19 mouse cellular contexts compared by ENCODE assay signal in genomic region chr2:163601066-163601465, GRCm38 (mm10). TPM values are rescaled to one million over a fixed set of nuclear protein-coding genes. Genes with fewer than 3 reads are reported as not detected.
DNase-seq lines count a peak whose midpoint lies in the region; ATAC-seq and TF ChIP-seq lines count a peak whose summit lies in the region.
"Had no signal": no experiment of that assay in that cellular context is flagged by ENCODE, and none has a peak within 500 bp of the region (broad histone marks: within the 10 kb centered on the region; RNA-seq: fewer than 3 reads in every experiment).

No protein-coding gene starts in this region.

- no peaks in the 10 kb centered on the region for H3K27me3 ChIP-seq in liver, embryonic 13.5 days
- H3K27me3 ChIP-seq in liver, embryonic 11.5 days (replicated peaks; ENCODE audit: control insufficient read depth, insufficient read depth, low read length) = no peaks in the 10 kb centered on the region
- H3K27me3 ChIP-seq in CH12.LX (replicated peaks) = peaks cover under 1% of the 10 kb centered on the region
- H3K27me3 ChIP-seq in neural tube, embryonic 15.5 days (replicated peaks) = no peaks in the 10 kb centered on the region
- H3K27me3 ChIP-seq: embryonic facial prominence, embryonic 12.5 days; forebrain, embryonic 15.5 days; hindbrain, embryonic 12.5 days had no signal

- ATAC-seq in liver, embryonic 13.5 days (ENCODE audit: low read depth) = no peak
- no peak for ATAC-seq in liver, embryonic 11.5 days (replicated peaks; ENCODE audit: low FRiP score)
- no peak for ATAC-seq in neural tube, embryonic 15.5 days (ENCODE audit: low FRiP score)
- ATAC-seq: forebrain, embryonic 15.5 days; hindbrain, embryonic 16.5 days had no signal

- intact Hi-C loops in gastrocnemius, adult 2 months (cut with DNase I) = no loop called here

- TF ChIP-seq CTCF in gastrocnemius, adult 2 months (IDR thresholded peaks at IDR 0.05) = no peak
- no peak for TF ChIP-seq CTCF in CH12.LX (conservative IDR thresholded peaks at IDR 0.05 in 1 of 2, IDR thresholded peaks at IDR 0.05 in 1 of 2; ENCODE audit: low read depth in 2 of 2, low read length in 2 of 2)
- no peak for TF ChIP-seq CTCF in cortical plate, adult 2 months (IDR thresholded peaks at IDR 0.05; ENCODE audit: extremely low read depth, insufficient read depth, low read length)

- no peaks in the 10 kb centered on the region for H3K36me3 ChIP-seq in liver, embryonic 13.5 days
- no peaks in the 10 kb centered on the region for H3K36me3 ChIP-seq in liver, embryonic 11.5 days (ENCODE audit: control insufficient read depth, insufficient read depth, low read length)
- H3K36me3 ChIP-seq in CH12.LX (replicated peaks in 1 of 2; ENCODE audit: control insufficient read depth in 1 of 2, insufficient read depth in 1 of 2, low read length in 1 of 2) = peaks cover 0 to 12% of the 10 kb centered on the region in 2 experiments
- H3K36me3 ChIP-seq in neural tube, embryonic 15.5 days = no peaks in the 10 kb centered on the region
- H3K36me3 ChIP-seq: embryonic facial prominence, embryonic 12.5 days; forebrain, embryonic 15.5 days; heart, embryonic 10.5 days; hindbrain, embryonic 12.5 days had no signal

- no peak overlapping the region for H3K9ac ChIP-seq in liver, embryonic 13.5 days
- no peak overlapping the region for H3K9ac ChIP-seq in liver, embryonic 11.5 days (ENCODE audit: low read depth, low read length)
- H3K9ac ChIP-seq in CH12.LX (ENCODE audit: insufficient read depth, low read depth) = 0 out of 2 replicates have a peak overlapping the region, but pooled peaks have one; percentile 53
- no peak overlapping the region for H3K9ac ChIP-seq in neural tube, embryonic 15.5 days (replicated peaks)
- H3K9ac ChIP-seq: embryonic facial prominence, embryonic 12.5 days; hindbrain, embryonic 12.5 days had no signal

- H3K9me3 ChIP-seq in liver, embryonic 13.5 days (replicated peaks) = no peaks in the 10 kb centered on the region
- no peaks in the 10 kb centered on the region for H3K9me3 ChIP-seq in liver, embryonic 11.5 days (ENCODE audit: control insufficient read depth, low read length)
- no peaks in the 10 kb centered on the region for H3K9me3 ChIP-seq in CH12.LX (replicated peaks; ENCODE audit: low read length)
- no peaks in the 10 kb centered on the region for H3K9me3 ChIP-seq in neural tube, embryonic 15.5 days (replicated peaks)
- H3K9me3 ChIP-seq: embryonic facial prominence, embryonic 12.5 days; forebrain, embryonic 15.5 days; heart, embryonic 10.5 days; hindbrain, embryonic 12.5 days had no signal

- no peak overlapping the region for H3K4me3 ChIP-seq in gastrocnemius, adult 2 months
- H3K4me3 ChIP-seq in liver, embryonic 13.5 days (replicated peaks) = no peak overlapping the region
- H3K4me3 ChIP-seq in liver, embryonic 11.5 days (ENCODE audit: low read depth, low read length) = no peak overlapping the region
- H3K4me3 ChIP-seq in CH12.LX (replicated peaks in 1 of 3; ENCODE audit: low read depth in 2 of 3, low read length in 2 of 3, poor library complexity in 1 of 3) = no peak overlapping the region
- H3K4me3 ChIP-seq in cortical plate, adult 2 months (ENCODE audit: insufficient read depth, low read length) = no peak overlapping the region
- H3K4me3 ChIP-seq in neural tube, embryonic 15.5 days (replicated peaks) = no peak overlapping the region
- H3K4me3 ChIP-seq: embryonic facial prominence, embryonic 12.5 days; heart, embryonic 10.5 days had no signal

- WGBS in liver, embryonic 13.5 days (ENCODE audit: insufficient replicate concordance) = 87% methylated on average over 7 of the region's 7 CpGs
- 85% methylated on average over 7 of the region's 7 CpGs for WGBS in liver, embryonic 11.5 days
- 90% methylated on average over 7 of the region's 7 CpGs for WGBS in neural tube, embryonic 15.5 days

- no peak overlapping the region for H3K4me2 ChIP-seq in liver, embryonic 13.5 days
- H3K4me2 ChIP-seq in liver, embryonic 11.5 days = no peak overlapping the region
- H3K4me2 ChIP-seq in CH12.LX (ENCODE audit: insufficient read depth, low read depth, poor library complexity, severe bottlenecking) = no peak overlapping the region
- no peak overlapping the region for H3K4me2 ChIP-seq in neural tube, embryonic 15.5 days

- H3K79me2 ChIP-seq in CH12.LX (replicated peaks; ENCODE audit: control insufficient read depth, extremely low read depth, insufficient read depth, poor library complexity, severe bottlenecking) = peaks cover 29% of the 10 kb centered on the region

- H3K27ac ChIP-seq in gastrocnemius, adult 2 months = peak overlapping the region; percentile 99
- 0 out of 2 replicates have a peak overlapping the region, but pooled peaks have one; percentile 37 for H3K27ac ChIP-seq in liver, embryonic 13.5 days
- H3K27ac ChIP-seq in liver, embryonic 11.5 days (ENCODE audit: low read depth, low read length) = no peak overlapping the region
- no peak overlapping the region for H3K27ac ChIP-seq in CH12.LX (ENCODE audit: insufficient read depth, low read depth)
- H3K27ac ChIP-seq in cortical plate, adult 2 months (ENCODE audit: insufficient read depth, low read length) = peak overlapping the region; percentile 55; the same call in 1 of the 2 replicates
- no peak overlapping the region for H3K27ac ChIP-seq in neural tube, embryonic 15.5 days (replicated peaks)
- H3K27ac ChIP-seq: embryonic facial prominence, embryonic 12.5 days; hindbrain, embryonic 12.5 days had no signal

- peaks cover 59% of the 10 kb centered on the region for H3K4me1 ChIP-seq in liver, embryonic 13.5 days (replicated peaks)
- H3K4me1 ChIP-seq in liver, embryonic 11.5 days (replicated peaks; ENCODE audit: control insufficient read depth, insufficient read depth, low read length) = peaks cover 18% of the 10 kb centered on the region
- H3K4me1 ChIP-seq in CH12.LX (ENCODE audit: control insufficient read depth in 1 of 2, insufficient read depth in 2 of 2) = peaks cover 9 to 58% of the 10 kb centered on the region in 2 experiments
- peaks cover 4% of the 10 kb centered on the region; the same call in 1 of the 2 replicates for H3K4me1 ChIP-seq in cortical plate, adult 2 months (ENCODE audit: control insufficient read depth, insufficient read depth, low read length)
- H3K4me1 ChIP-seq in neural tube, embryonic 15.5 days = peaks cover 26% of the 10 kb centered on the region

- in situ Hi-C loops in CH12.LX (cut with MboI; ENCODE audit: low pct_ligation_motif_present, low pct_unique_long_range_greater_than_20kb, low sequenced_read_pairs) = no loop called here

- TF ChIP-seq RAD21 in CH12.LX (IDR thresholded peaks at IDR 0.05; ENCODE audit: low read depth, low read length) = no peak

- dilution Hi-C loops in CH12.LX (cut with MboI; ENCODE audit: extremely low pct_ligation_motif_present, extremely low pct_unique_long_range_greater_than_20kb, low sequenced_read_pairs) = no loop called here

- no peak for TF ChIP-seq POLR2A in CH12.LX (IDR thresholded peaks at IDR 0.05; ENCODE audit: low read depth, low read length)
- no peak for TF ChIP-seq POLR2A in cortical plate, adult 2 months (IDR thresholded peaks at IDR 0.05; ENCODE audit: extremely low read depth, insufficient read depth, low read length)

- no peak for DNase-seq in gastrocnemius, adult 2 months
- DNase-seq in gastrocnemius, postnatal 25 days = no peak
- no peak for DNase-seq in liver, embryonic 13.5 days
- no peak for DNase-seq in liver, embryonic 11.5 days (ENCODE audit: low spot score)
- no peak for DNase-seq in CH12.LX (ENCODE audit: extremely low read depth)
- no peak for DNase-seq in kidney, postnatal 14 days
- DNase-seq: adrenal gland, adult 2 months; adrenal gland, postnatal 25 days; gastrocnemius, postnatal 36 days; heart, adult 11 months; heart, postnatal 10 days; heart, postnatal 4 days had no signal

- no peak for TF ChIP-seq EP300 in CH12.LX (IDR thresholded peaks at IDR 0.05; ENCODE audit: low read length)

TF ChIP-seq in CH12.LX, 34 proteins besides CTCF, POLR2A, EP300 and RAD21:
- TF ChIP-seq GABPA (IDR thresholded peaks at IDR 0.05; ENCODE audit: insufficient replicate concordance, low read depth, low read length) (no peak), CHD1 (IDR thresholded peaks at IDR 0.05; ENCODE audit: low read depth, low read length) (no peak), BHLHE40 (IDR thresholded peaks at IDR 0.05; ENCODE audit: low read depth, low read length) (no peak), NELFE (IDR thresholded peaks at IDR 0.05; ENCODE audit: low read depth, low read length) (no peak)
TF ChIP-seq in CH12.LX: peak in this region for 0.

RNA-seq across cellular contexts. Expression of gene Ttpal, which starts 1.0 kb away (rescaled TPM):
- total RNA-seq in gastrocnemius, adult 2 months (2021) = 1 to 10 TPM; 3.4 to 5.3 TPM
- 1 to 10 TPM; 4.8 to 5.6 TPM for total RNA-seq in gastrocnemius, postnatal 25 days (2021)
- 13.9 and 15.9 TPM in 2 replicates for polyA plus RNA-seq in liver, embryonic 13.5 days (2015; fragmentation: Nextera tagmentation; extraction: Ambion mirVana)
- polyA plus RNA-seq in liver, embryonic 11.5 days (2014; fragmentation: Nextera tagmentation; extraction: Ambion mirVana) = 26.1 and 29.2 TPM in 2 replicates
- total RNA-seq in CH12.LX (2012; rRNA removed) (25.7 and 26.2 TPM in 2 replicates), CH12.LX (2014; rRNA removed) (32.5 and 38.9 TPM in 2 replicates)
- polyA plus RNA-seq in CH12.LX (2012; ENCODE audit: insufficient read length, low read depth) = 17.3 and 21.9 TPM in 2 replicates
- polyA plus RNA-seq in cortical plate, adult 2 months (2012; rRNA removed) = 45.8 and 49.3 TPM in 2 replicates
- 37.5 and 39.1 TPM in 2 replicates for polyA plus RNA-seq in neural tube, embryonic 15.5 days (2015; fragmentation: Nextera tagmentation; extraction: Ambion mirVana)

RNA-seq across cellular contexts. Expression of gene Serinc3, which starts 43.9 kb away (rescaled TPM):
- 100 to 1,000 TPM; 118 to 147 TPM for total RNA-seq in gastrocnemius, adult 2 months (2021)
- total RNA-seq in gastrocnemius, postnatal 25 days (2021) = 100 to 1,000 TPM in 1 of 2 experiments, 10 to 100 TPM in 1; 97.5 to 115 TPM
- polyA plus RNA-seq in liver, embryonic 13.5 days (2015; fragmentation: Nextera tagmentation; extraction: Ambion mirVana) = 112 and 130 TPM in 2 replicates
- 116 TPM in 2 replicates for polyA plus RNA-seq in liver, embryonic 11.5 days (2014; fragmentation: Nextera tagmentation; extraction: Ambion mirVana)
- total RNA-seq in CH12.LX (2012; rRNA removed) (345 and 358 TPM in 2 replicates), CH12.LX (2014; rRNA removed) (411 and 467 TPM in 2 replicates)
- 493 and 611 TPM in 2 replicates for polyA plus RNA-seq in CH12.LX (2012; ENCODE audit: insufficient read length, low read depth)
- 209 and 210 TPM in 2 replicates for polyA plus RNA-seq in cortical plate, adult 2 months (2012; rRNA removed)
- 33.6 and 41.2 TPM in 2 replicates for polyA plus RNA-seq in neural tube, embryonic 15.5 days (2015; fragmentation: Nextera tagmentation; extraction: Ambion mirVana)

RNA-seq across cellular contexts. Expression of gene Pkig, which starts 57.1 kb away (rescaled TPM):
- 100 to 1,000 TPM in 1 of 2 experiments, 10 to 100 TPM in 1; 93.9 to 125 TPM for total RNA-seq in gastrocnemius, adult 2 months (2021)
- 10 to 100 TPM; 72.1 to 93.5 TPM for total RNA-seq in gastrocnemius, postnatal 25 days (2021)
- polyA plus RNA-seq in liver, embryonic 13.5 days (2015; fragmentation: Nextera tagmentation; extraction: Ambion mirVana) = 122 and 139 TPM in 2 replicates
- polyA plus RNA-seq in liver, embryonic 11.5 days (2014; fragmentation: Nextera tagmentation; extraction: Ambion mirVana) = 178 and 186 TPM in 2 replicates
- total RNA-seq in CH12.LX (2012; rRNA removed) = 225 and 253 TPM in 2 replicates
- total RNA-seq in CH12.LX (2014; rRNA removed) = 227 and 228 TPM in 2 replicates
- polyA plus RNA-seq in CH12.LX (2012; ENCODE audit: insufficient read length, low read depth) = 364 and 473 TPM in 2 replicates
- polyA plus RNA-seq in cortical plate, adult 2 months (2012; rRNA removed) = 143 and 146 TPM in 2 replicates
- 107 and 110 TPM in 2 replicates for polyA plus RNA-seq in neural tube, embryonic 15.5 days (2015; fragmentation: Nextera tagmentation; extraction: Ambion mirVana)

Comparison
In these comparisons a context has a peak if more than half of its experiments do, and no peak if none do; other contexts are left out.
1. H3K27ac ChIP-seq: peak in gastrocnemius, adult 2 months (single experiment), liver, embryonic 13.5 days (single experiment) and cortical plate, adult 2 months (single experiment); none in liver, embryonic 11.5 days (single experiment), CH12.LX (single experiment) and neural tube, embryonic 15.5 days (single experiment).